Mouse (Mus musculus) ES-E14 (cell line): ENCODE measurements at regions not wholly inside any gene's neighbourhood (a gene's known extent, or its start where the extent isn't known, plus 50 kb on each side); places are given as distances from the start of the nearest gene placed in this dataset.

Source experiments
- CHD2 ChIP-seq: IDR thresholded peaks from 2 replicates; pipeline ENCODE4 v1.6.1; 2014; ENCODE audit warnings: mild to moderate bottlenecking, low read depth, low read length, inconsistent platforms
- ZNF384 ChIP-seq: IDR thresholded peaks from 2 replicates; pipeline ENCODE4 v1.6.1; 2012; ENCODE audit warnings: low read depth, low read length, inconsistent platforms

DNA sequence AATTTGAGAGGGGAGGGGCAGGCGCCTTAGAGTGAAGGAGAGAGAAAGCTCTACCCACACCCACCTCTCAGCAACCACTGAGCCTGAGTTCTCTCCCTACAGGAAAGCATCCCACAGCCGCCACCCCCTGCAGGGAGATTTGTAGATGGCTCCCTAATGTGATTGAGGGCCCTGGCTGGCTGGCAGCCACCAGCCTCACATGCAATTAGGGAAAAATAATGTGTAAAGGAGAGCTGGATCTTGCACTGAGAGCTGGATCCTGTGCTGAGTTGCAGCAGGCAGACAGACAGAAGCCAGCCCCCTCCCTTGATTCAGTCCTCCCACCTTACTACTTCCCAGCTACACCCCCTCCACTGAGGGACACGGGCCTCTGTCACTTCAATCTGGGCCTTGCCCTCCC is 260.2 kb downstream of the Bcor start:
- no peak for TF ChIP-seq ZNF384
- TF ChIP-seq CHD2: no peak
